Mouse (Mus musculus): ENCODE results near the gene Amdhd2. TPM values are rescaled to one million over a fixed set of nuclear protein-coding genes. Genes with fewer than 3 reads are reported as not detected.

Amdhd2 gene
- polyA plus RNA-seq, 1 experiment from 2014 or later = 25.2 TPM

DNA sequence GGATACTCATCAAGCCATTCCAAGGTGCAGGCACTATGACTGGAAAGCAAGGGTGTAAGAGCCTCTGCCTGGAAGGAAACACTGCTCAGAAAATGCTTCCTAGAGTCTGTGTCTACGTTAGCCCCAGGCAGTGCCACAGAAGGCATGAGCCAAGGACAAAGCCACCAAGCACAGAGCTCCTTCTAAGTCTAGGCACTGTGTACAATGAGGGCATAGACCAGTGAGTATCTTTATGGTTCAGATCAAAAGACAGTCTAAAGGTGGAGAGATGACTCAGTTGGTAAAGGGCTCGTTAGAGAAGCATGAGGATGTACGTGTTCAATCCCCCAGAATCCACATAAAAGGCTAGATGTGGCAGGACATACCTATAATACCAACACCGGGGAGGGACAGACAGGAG is 37.5 kb upstream of the Amdhd2 start:
- WGBS = 78% methylated on average over 4 of the region's 4 CpGs
- Histone ChIP-seq H3K9ac (ENCODE audit: low read length) (no peak overlapping the region), H3K27me3 (ENCODE audit: control insufficient read depth, insufficient read depth, low read length) (peaks cover 3% of the 10 kb centered on the region; the same call in 1 of the 2 replicates), H3K4me1 (ENCODE audit: control insufficient read depth, insufficient read depth, low read length) (peaks cover 42% of the 10 kb centered on the region), H3K4me2 (ENCODE audit: low read depth, low read length) (no peak overlapping the region), H3K4me3 (ENCODE audit: low read length) (no peak overlapping the region), H3K9me3 (replicated peaks; ENCODE audit: control insufficient read depth, low read length) (no peaks in the 10 kb centered on the region), H3K36me3 (ENCODE audit: control insufficient read depth, insufficient read depth) (no peaks in the 10 kb centered on the region), H3K27ac (ENCODE audit: low read length) (no peak overlapping the region)
- no peak for ATAC-seq (replicated peaks; ENCODE audit: extremely low read depth, insufficient read depth, low FRiP score)

DNA sequence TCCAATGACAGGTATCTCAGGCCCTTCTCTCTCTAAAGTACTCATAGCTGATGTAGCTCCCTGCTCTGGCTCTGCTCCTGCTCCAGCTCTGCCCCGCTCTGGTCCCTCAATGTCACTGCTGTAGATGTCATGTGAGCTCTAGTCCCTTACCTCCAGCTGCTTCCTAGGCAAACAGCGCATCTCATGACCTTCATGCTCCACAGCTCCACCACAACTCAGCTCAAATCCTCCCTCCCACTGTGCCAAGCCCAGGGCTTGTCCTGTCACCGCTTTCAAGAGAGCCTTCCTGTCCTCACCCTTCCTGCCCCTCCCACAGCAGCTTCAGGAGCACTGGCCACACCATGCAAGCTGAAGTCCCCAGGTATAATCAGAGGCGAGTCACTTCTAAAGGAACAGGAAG is 36.2 kb upstream of the Amdhd2 start:
- 0 out of 2 replicates have a peak overlapping the region, but pooled peaks have one; percentile 8 for H3K27ac ChIP-seq (ENCODE audit: low read length)
- no peak overlapping the region for H3K4me3 ChIP-seq (ENCODE audit: low read length)
- H3K9me3 ChIP-seq (replicated peaks; ENCODE audit: control insufficient read depth, low read length) = no peaks in the 10 kb centered on the region
- 35% methylated on average over 4 of the region's 4 CpGs for WGBS
- no peaks in the 10 kb centered on the region for H3K27me3 ChIP-seq (ENCODE audit: control insufficient read depth, insufficient read depth, low read length)
- H3K4me1 ChIP-seq (ENCODE audit: control insufficient read depth, insufficient read depth, low read length) = peaks cover 37% of the 10 kb centered on the region
- no peaks in the 10 kb centered on the region for H3K36me3 ChIP-seq (ENCODE audit: control insufficient read depth, insufficient read depth)
- no peak overlapping the region for H3K9ac ChIP-seq (ENCODE audit: low read length)
- no peak overlapping the region for H3K4me2 ChIP-seq (ENCODE audit: low read depth, low read length)
- ATAC-seq (replicated peaks; ENCODE audit: extremely low read depth, insufficient read depth, low FRiP score) = peak; percentile 41; the same call in 1 of the 2 replicates

DNA sequence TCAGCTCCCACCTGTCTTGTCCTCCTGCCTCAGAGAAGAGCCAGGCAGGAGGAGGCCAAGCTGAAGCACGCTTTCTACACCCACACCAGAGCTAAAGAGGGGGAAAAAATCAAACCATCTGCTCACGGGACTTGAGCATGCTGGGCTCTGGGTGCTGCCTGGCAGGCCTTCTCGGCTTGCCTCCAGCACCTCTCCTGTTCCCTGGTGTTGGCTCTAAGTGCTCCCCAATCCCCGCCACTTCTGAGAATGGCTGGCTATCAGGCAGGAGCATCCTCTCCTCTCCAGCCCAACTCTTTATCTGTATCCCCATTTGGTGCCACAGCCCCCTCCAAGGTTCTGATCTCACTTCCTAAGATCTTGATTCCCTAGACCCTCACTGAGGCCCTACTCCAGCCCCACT is 35.7 kb upstream of the Amdhd2 start:
- Histone ChIP-seq H3K4me2 (ENCODE audit: low read depth, low read length) (no peak overlapping the region), H3K4me1 (ENCODE audit: control insufficient read depth, insufficient read depth, low read length) (peaks cover 33% of the 10 kb centered on the region), H3K27ac (ENCODE audit: low read length) (no peak overlapping the region), H3K27me3 (ENCODE audit: control insufficient read depth, insufficient read depth, low read length) (no peaks in the 10 kb centered on the region), H3K4me3 (ENCODE audit: low read length) (no peak overlapping the region), H3K9me3 (replicated peaks; ENCODE audit: control insufficient read depth, low read length) (no peaks in the 10 kb centered on the region), H3K36me3 (ENCODE audit: control insufficient read depth, insufficient read depth) (no peaks in the 10 kb centered on the region), H3K9ac (ENCODE audit: low read length) (no peak overlapping the region)
- WGBS = 74% methylated on average over 4 of the region's 4 CpGs
- no peak for ATAC-seq (replicated peaks; ENCODE audit: extremely low read depth, insufficient read depth, low FRiP score)

DNA sequence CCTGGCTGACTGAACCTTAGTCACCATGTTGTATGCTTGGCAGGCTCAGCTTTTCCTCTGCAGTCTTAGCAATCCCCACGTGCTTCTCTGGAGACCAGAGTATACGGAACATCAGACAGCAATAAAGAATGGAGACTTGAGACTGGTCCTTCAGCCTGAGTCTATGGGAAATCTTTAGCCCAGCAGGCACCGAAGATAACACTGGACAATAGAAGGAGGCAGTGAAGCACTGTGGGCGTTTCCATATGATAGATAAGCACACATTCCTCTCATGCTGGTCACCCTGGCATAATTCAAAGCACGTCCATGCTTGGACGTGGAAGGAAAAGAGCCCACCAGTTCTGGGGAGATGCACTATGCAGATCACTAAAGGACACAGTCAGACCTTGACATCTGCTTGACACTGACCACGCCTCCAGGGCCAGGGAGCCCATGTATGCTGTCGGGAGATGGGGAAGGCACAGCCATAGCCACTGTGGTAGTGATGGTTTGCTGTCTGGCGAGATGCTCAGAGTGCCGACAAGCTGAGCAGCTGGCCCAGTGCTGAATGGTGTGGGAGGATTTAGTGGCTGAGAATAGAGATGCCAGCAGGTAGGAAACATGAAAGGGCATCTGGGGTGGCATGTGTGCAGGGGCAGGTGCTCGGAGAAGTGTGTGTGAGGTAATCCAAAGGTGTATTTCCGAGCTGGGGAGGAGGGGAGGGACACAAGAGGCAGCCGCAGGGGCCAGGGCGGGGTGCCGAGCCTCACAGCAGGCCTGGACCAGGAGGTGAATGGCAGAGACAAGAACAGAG is 33.7 kb upstream of the Amdhd2 start:
- Histone ChIP-seq H3K9ac (ENCODE audit: low read length) (no peak overlapping the region), H3K4me1 (ENCODE audit: control insufficient read depth, insufficient read depth, low read length) (peaks cover 30% of the 10 kb centered on the region), H3K27ac (ENCODE audit: low read length) (no peak overlapping the region), H3K9me3 (replicated peaks; ENCODE audit: control insufficient read depth, low read length) (no peaks in the 10 kb centered on the region), H3K4me2 (ENCODE audit: low read depth, low read length) (no peak overlapping the region), H3K27me3 (ENCODE audit: control insufficient read depth, insufficient read depth, low read length) (no peaks in the 10 kb centered on the region), H3K36me3 (ENCODE audit: control insufficient read depth, insufficient read depth) (no peaks in the 10 kb centered on the region), H3K4me3 (ENCODE audit: low read length) (no peak overlapping the region)
- WGBS = 40% methylated on average over 15 of the region's 15 CpGs
- no peak for ATAC-seq (replicated peaks; ENCODE audit: extremely low read depth, insufficient read depth, low FRiP score)

DNA sequence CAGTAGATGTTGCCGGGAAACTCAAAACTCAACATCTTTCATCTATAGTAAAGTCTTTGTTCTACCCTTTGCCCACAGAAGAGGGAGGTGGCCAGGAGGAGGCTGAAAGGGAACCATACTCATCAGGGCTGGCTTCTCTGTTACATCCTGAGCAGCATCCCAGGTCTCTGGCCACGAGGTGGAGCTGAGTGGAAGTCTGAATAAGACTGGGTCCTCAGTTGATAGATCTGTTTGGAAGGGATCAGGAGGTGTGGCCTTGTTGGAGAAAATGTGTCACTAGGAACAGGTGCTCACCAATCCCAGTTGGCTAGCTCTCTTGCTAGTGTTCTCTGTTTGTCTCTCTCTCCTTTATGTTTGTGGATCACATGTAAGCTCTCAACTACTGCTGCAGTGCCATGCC is 31.8 kb upstream of the Amdhd2 start:
- no peak for ATAC-seq (replicated peaks; ENCODE audit: extremely low read depth, insufficient read depth, low FRiP score)
- H3K27ac ChIP-seq (ENCODE audit: low read length) = no peak overlapping the region

DNA sequence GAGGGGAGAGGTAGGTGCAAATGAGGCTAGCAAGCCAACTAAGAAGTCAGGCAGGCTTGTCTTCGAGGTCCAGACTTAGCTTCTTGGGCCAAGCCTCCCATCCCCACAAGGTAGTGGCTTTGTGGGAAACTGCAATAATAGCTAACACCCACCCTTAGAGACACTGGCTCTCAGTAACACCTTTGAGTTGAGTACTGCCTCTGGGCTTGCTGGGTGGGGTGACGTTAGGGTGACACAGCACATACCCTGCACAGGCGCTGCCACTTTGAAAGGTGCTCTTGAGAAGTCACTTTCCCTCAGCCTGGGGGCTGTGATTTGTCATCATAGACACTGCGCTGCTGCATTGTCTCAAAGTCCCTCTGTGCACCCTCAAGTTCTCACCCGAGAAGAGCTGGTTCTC is 30.2 kb upstream of the Amdhd2 start:
- no peak overlapping the region for H3K27ac ChIP-seq (ENCODE audit: low read length)
- H3K4me2 ChIP-seq (ENCODE audit: low read depth, low read length) = no peak overlapping the region
- peaks cover 27% of the 10 kb centered on the region for H3K4me1 ChIP-seq (ENCODE audit: control insufficient read depth, insufficient read depth, low read length)
- 0 out of 2 replicates have a peak, but pooled peaks cover 2% of the 10 kb centered on the region for H3K36me3 ChIP-seq (ENCODE audit: control insufficient read depth, insufficient read depth)
- H3K27me3 ChIP-seq (ENCODE audit: control insufficient read depth, insufficient read depth, low read length) = no peaks in the 10 kb centered on the region
- no peaks in the 10 kb centered on the region for H3K9me3 ChIP-seq (replicated peaks; ENCODE audit: control insufficient read depth, low read length)
- no peak for ATAC-seq (replicated peaks; ENCODE audit: extremely low read depth, insufficient read depth, low FRiP score)
- 0 out of 2 replicates have a peak overlapping the region, but pooled peaks have one; percentile 38 for H3K9ac ChIP-seq (ENCODE audit: low read length)
- WGBS = 66% methylated on average over 5 of the region's 5 CpGs
- H3K4me3 ChIP-seq (ENCODE audit: low read length) = no peak overlapping the region

More for the DNA sequence above, 31.8 kb upstream of the Amdhd2 start:
- H3K4me3 ChIP-seq (ENCODE audit: low read length) = no peak overlapping the region
- H3K4me1 ChIP-seq (ENCODE audit: control insufficient read depth, insufficient read depth, low read length) = peaks cover 37% of the 10 kb centered on the region
- no peaks in the 10 kb centered on the region for H3K9me3 ChIP-seq (replicated peaks; ENCODE audit: control insufficient read depth, low read length)
- no peak overlapping the region for H3K9ac ChIP-seq (ENCODE audit: low read length)
- H3K27me3 ChIP-seq (ENCODE audit: control insufficient read depth, insufficient read depth, low read length) = no peaks in the 10 kb centered on the region
- 64% methylated on average over 2 of the region's 2 CpGs for WGBS
- H3K36me3 ChIP-seq (ENCODE audit: control insufficient read depth, insufficient read depth) = no peaks in the 10 kb centered on the region
- H3K4me2 ChIP-seq (ENCODE audit: low read depth, low read length) = no peak overlapping the region

DNA sequence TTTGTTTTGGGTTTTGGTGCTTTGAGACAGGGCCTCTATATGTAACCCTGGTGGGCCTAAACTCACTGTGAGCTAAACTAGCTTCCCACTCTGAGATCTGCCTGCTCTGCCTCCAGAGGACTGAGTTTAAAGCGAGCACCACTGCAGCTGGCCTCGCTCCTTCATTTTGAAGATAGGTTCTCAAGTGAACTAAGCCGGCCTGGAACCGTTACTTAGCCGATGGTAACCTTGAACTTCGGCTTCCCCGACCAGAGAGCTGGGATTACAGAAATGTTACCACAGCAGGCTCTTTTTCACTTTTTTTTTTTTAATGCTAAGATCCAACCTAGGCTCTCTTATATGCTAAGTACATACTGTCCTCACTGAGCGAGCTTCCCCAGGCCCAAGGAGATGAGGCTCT is 29.7 kb upstream of the Amdhd2 start:
- WGBS = 84% methylated on average over 8 of the region's 8 CpGs
- Histone ChIP-seq H3K27me3 (ENCODE audit: control insufficient read depth, insufficient read depth, low read length) (no peaks in the 10 kb centered on the region), H3K27ac (ENCODE audit: low read length) (no peak overlapping the region), H3K4me3 (ENCODE audit: low read length) (no peak overlapping the region), H3K9ac (ENCODE audit: low read length) (no peak overlapping the region), H3K9me3 (replicated peaks; ENCODE audit: control insufficient read depth, low read length) (no peaks in the 10 kb centered on the region), H3K36me3 (ENCODE audit: control insufficient read depth, insufficient read depth) (0 out of 2 replicates have a peak, but pooled peaks cover 2% of the 10 kb centered on the region), H3K4me1 (ENCODE audit: control insufficient read depth, insufficient read depth, low read length) (peaks cover 27% of the 10 kb centered on the region), H3K4me2 (ENCODE audit: low read depth, low read length) (no peak overlapping the region)
- ATAC-seq (replicated peaks; ENCODE audit: extremely low read depth, insufficient read depth, low FRiP score) = no peak

DNA sequence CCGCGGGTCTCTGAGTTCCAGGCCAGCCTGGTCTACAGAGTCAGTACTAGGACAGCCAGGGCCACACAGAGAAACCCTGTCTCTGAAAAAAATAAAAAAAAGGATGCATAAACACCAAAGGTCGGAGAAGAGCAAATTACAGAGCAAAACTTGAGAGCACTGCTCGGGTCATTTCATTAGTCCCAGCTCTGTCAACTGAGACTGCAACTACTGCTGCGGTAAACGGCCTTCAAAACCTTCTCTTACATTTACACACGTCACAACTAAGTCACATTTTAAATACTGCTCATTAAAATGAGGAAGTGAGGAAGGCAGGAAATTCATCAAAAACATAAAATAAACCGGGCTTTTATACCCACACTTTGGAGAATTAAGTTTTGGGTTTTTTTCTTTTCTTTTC is 29.3 kb upstream of the Amdhd2 start:
- Histone ChIP-seq H3K4me2 (ENCODE audit: low read depth, low read length) (no peak overlapping the region), H3K27ac (ENCODE audit: low read length) (no peak overlapping the region), H3K9ac (ENCODE audit: low read length) (no peak overlapping the region; the same call in 1 of the 2 replicates), H3K27me3 (ENCODE audit: control insufficient read depth, insufficient read depth, low read length) (no peaks in the 10 kb centered on the region), H3K4me3 (ENCODE audit: low read length) (no peak overlapping the region), H3K36me3 (ENCODE audit: control insufficient read depth, insufficient read depth) (0 out of 2 replicates have a peak, but pooled peaks cover 2% of the 10 kb centered on the region), H3K9me3 (replicated peaks; ENCODE audit: control insufficient read depth, low read length) (no peaks in the 10 kb centered on the region), H3K4me1 (ENCODE audit: control insufficient read depth, insufficient read depth, low read length) (peaks cover 27% of the 10 kb centered on the region)
- no peak for ATAC-seq (replicated peaks; ENCODE audit: extremely low read depth, insufficient read depth, low FRiP score)
- WGBS = 78% methylated on average over 8 of the region's 8 CpGs

DNA sequence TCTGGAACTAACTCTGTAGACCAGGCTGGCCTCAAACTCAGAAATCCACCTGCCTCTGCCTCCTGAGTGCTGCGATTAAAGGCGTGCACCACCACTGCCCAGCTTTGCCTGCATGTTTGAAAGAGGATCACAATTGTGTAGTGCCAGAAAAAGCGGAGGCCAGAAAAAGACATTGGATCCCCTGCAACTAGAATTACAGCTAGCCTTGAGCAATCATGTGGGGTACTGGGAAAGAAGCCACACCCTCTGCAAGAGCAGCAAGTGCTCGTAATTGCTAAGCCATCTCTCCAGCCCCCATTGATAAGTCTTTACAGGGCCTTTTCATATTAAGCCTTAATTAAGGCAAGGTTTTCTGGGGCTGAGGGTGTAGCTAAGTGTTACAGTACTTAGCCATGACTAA is 27.9 kb upstream of the Amdhd2 start:
- Histone ChIP-seq H3K27me3 (ENCODE audit: control insufficient read depth, insufficient read depth, low read length) (no peaks in the 10 kb centered on the region), H3K4me3 (ENCODE audit: low read length) (no peak overlapping the region), H3K27ac (ENCODE audit: low read length) (no peak overlapping the region), H3K9ac (ENCODE audit: low read length) (peak overlapping the region; percentile 49), H3K36me3 (ENCODE audit: control insufficient read depth, insufficient read depth) (0 out of 2 replicates have a peak, but pooled peaks cover 2% of the 10 kb centered on the region), H3K9me3 (replicated peaks; ENCODE audit: control insufficient read depth, low read length) (no peaks in the 10 kb centered on the region), H3K4me2 (ENCODE audit: low read depth, low read length) (no peak overlapping the region), H3K4me1 (ENCODE audit: control insufficient read depth, insufficient read depth, low read length) (peaks cover 20% of the 10 kb centered on the region)
- no peak for ATAC-seq (replicated peaks; ENCODE audit: extremely low read depth, insufficient read depth, low FRiP score)
- 71% methylated on average over 4 of the region's 4 CpGs for WGBS

All from heart, embryonic 16.5 days (tissue).